Mouse (Mus musculus) retina, postnatal 1 day (tissue): ENCODE data around the gene Slc12a4.
"Not testable (repeated sequence)": the region's sequence is repeated elsewhere in the genome, so short reads cannot be mapped to it uniquely, and the experiment has no call there.

Experiments
- DNase-seq: peaks from one replicate; pipeline ENCODE4 v3.0.0-alpha.2; 2012

Slc12a4 gene

DNA sequence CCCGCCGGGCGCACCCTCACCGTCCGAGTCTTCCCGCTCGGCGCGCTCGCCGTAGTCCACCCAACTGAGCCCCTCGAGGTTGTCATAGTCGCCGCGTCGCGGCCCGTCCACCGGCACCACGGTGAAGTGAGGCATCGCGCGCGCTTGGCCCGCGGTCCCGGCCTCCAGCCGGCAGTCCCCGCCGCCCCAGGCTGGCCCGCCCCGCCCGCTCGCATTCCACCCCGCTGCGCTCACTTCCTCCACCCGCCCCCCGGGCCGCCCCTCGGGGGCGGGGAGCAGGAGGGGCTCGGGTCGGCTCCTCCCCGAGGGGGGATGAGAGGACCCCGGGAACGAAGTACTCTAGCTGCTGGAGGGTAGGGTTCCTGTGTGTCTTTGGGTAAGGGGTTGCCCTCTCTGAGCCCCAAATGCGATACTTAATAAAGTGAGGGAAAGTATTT lies at the start of gene Slc12a4:
Gene Slc12a4 (minus strand): TSS at position 193 of the 437 bp plus-strand sequence.
- peak; percentile 89 for DNase-seq

DNA sequence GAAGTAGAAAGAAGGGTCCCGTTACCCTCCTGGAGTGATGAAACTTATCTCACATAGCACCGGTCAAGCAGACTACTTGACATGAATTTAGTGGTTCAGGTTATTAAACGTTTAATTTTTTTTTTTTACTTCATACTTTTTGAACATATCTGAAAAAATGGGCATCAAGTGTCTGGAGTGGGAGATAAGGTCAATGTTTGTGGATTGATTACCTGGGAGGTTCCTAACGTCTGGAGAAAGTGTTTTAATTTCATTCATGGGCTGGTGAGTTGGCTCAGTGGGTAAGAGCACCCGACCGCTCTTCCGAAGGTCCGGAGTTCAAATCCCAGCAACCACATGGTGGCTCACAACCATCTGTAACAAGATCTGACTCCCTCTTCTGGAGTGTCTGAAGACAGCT lies 46.3 kb upstream of the Slc12a4 start:
- not testable (repeated sequence) for DNase-seq

DNA sequence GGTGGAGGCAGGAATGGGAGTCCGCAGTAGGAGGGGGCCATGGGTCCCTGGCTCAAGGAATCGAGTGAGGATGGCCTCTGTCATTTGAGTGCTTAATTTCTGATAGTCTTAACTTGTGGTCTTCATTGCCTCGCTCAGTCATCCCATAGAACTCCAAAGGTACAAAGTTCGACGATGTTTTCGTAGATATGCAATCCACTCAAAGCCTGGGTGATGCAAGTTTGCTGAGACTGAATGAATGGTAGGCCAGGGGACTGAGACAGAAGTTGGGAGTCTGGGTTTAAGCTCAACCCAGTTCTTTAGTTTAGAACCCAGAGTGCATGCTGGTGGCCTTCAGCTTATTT lies 45.7 kb upstream of the Slc12a4 start, which contains the start of gene Ddx28:
Gene Ddx28 (minus strand): TSS at position 240 of the 344 bp plus-strand sequence.
- DNase-seq: no peak

DNA sequence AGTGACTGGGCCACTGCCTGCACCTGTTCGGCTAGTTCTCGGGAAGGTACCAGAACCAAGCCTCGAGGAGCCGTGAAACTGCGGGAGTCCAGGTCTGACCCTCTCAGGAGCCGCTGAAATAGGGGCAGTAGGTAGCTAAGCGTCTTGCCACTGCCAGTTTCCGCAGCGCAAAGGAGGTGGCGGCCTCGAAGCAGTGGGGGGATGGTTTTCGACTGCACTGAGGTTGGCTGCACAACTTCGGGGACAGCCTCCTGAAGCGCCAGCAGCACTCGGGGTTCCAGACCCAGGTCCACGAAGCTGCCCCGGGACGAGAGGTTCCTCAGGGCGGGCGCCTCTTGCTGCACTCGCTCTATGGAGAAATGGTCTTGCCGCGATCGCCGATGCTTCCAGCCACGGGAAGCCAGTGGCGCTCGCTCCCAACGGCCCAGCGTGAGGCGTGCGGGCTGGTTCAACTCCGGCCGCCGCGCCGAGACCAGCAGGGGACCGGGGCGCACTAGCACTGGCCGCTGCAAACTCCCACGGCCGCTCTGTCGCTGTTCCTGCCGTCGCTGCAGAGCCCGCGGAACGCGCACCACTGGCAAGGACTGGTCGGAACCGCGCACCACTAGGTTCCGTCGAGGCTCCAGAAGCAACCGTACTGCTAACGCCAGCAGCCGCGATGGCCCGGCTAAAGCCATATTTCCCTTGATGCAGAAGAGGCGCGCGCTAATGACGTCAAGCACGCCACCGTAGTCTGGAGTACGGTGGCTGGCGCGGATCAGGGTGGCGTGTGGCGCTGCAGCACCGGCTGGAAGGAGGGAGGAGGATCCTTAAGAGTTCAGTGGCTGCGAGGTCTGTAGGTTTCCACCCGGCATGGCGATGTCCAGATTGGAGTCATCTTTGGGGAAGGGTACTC lies 45.1 kb upstream of the Slc12a4 start:
- DNase-seq: peak; percentile 97

DNA sequence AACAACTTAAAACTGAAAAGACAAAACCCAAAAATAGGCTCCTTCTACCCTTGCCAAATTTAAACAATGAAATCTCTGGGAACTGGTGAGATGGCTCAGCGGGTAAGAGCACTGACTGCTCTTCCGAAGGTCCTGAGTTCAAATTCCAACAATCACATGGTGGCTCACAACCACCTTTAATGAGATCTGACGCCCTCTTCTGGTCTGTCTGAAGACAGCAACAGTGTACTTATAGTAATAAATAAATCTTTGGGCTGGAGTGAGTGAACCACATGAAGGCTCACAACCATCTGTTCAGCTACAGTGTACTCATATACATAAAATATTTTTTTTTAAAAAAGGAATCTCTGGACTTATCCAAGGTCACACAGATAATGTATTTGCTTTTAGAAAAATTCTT lies 42.0 kb upstream of the Slc12a4 start:
- DNase-seq: not testable (repeated sequence)

DNA sequence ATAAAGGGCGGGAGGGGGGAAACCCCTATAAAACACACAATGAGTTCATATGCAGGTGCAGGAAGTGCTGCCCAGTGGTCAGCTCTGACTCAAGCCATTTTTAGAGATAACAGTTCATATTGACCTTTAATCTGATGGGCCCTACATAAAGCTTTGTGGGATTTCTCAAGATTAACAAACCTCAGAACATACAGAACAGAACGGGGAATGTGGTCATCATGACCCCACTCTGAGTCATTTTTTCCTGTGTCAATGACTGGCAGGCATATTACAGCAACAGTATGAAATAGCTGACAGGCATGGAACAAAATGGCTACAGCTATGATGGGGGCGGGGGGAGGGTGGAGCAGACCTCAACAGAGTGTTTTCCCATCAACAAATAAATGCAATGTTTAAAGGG lies 41.2 kb upstream of the Slc12a4 start:
- no peak for DNase-seq

DNA sequence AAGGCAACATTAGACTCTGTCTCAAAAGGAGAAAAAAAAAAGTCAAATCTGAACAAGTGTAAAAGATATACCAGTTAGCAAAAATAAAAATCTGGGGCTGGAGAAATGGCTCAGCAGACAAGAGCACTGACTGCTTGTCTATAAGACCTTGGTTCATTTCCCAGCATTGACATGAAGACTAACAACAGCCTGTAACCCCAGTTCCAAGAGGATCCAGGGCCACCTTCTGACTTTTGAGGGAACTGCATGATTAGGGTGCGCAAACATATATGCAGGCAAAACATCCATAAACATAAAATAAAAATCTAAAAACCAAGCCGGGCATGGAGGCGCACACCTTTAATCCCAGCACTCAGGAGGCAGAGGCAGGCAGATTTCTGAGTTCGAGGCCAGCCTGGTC lies 40.5 kb upstream of the Slc12a4 start:
- DNase-seq: peak; percentile 19

DNA sequence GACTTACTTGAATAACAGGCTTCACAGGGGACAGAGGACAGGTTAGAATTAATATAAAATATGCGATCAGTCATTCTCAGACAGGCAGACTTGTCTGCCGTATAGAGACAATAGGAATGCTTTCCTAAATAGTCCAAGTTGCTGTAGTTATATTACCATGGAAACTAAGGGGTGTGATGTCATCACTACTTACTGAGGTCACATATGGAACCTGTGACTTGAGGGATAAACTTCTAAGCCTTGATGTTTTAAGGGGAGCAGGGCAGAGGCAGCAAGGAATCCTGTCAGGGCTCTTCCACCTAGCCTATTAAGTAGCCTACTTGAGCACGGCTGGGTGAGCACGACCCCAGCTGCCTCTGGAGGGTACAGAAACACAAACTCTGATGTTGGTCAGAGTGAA lies 40.0 kb upstream of the Slc12a4 start, which contains the start of gene Dpep2nb:
Gene Dpep2nb (minus strand): TSS at position 101 of the 400 bp plus-strand sequence.
- no peak for DNase-seq

DNA sequence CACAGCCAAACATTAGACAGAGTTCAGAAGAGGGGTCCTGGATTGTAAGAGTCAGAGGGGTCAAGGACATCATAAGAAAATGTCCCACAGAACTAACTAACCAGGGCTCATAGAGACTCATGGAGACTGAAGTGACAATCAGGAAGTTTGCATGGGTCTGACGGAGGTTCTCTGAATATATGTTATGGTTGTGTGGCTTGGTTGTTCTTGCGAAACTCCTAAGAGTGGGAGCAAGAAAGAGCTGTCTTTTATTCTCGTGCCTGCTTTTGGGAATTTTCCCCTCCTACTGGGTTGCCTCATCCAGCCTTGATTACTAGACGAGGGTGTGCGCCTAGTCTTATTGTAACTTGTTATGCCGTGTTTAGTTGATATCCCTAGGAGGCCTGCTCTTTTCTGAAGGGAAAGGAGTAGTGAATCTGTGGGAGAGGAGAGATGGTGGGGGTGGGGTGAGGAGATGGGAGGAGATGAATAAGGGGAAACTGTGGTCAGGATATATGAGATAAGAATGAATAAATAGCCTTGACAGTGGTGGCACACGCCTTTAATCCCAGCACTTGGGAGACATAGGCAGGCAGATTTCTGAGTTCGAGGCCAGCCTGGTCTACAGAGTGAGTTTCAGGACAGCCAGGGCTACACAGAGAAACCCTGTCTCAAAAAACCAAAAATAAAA lies 38.8 kb upstream of the Slc12a4 start:
- DNase-seq: no peak

DNA sequence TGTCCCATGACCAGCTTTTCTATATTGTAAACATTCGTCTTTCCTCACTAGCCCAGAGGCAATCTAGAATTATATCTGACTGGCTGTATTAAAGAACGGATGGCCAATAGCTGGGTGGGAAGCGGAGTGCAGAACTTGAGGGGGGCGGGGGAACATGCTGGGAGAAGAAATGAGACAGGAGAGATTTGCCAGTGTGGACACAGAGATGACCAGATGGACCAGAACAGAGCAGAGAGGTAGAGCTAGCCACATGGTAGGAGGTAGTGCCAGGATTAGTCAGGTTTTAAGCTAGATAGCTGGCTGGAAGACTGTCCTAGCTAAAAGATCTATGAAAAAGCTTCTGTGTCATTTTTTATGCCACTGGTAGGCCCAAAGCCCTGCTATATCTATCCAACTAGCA lies 36.0 kb upstream of the Slc12a4 start:
- no peak for DNase-seq

DNA sequence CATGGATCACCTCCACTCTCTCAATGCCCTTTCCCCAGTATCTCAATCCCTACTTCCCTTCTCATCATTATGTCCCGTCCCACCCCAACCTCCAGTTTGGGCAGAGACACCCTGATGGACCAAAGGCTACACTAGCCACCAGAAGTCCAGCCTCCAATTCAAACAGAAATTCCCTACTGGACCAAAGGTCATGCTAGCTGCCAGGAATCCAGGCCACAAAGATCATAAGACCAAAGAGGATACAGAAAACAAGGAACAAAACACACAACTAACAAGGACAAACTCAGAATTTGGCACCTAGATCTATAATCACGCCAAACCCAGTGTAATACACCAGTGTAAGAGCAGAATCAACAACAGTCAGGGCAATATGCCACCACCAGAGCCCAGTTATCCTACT lies 33.1 kb upstream of the Slc12a4 start:
- no peak for DNase-seq

DNA sequence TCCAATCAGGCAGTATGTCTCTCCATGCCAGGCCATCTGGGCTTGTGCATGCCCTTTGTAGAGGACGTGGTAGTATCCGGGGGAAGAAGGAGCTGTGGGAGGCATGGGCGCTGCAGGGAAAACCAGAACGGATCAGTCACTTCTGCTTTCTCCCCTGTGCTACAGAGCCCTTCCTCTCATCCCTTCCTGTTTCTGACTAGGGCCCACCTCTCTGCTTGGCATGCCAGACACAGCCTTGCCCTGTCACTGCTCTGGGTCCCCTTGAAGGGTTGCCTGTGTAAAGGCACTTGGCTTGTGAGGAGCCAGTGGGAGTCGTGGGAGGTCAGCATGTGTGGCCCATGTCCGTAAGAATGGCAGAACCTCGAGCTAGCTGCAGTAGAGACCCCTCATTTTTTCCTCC lies 30.5 kb upstream of the Slc12a4 start:
- no peak for DNase-seq

DNA sequence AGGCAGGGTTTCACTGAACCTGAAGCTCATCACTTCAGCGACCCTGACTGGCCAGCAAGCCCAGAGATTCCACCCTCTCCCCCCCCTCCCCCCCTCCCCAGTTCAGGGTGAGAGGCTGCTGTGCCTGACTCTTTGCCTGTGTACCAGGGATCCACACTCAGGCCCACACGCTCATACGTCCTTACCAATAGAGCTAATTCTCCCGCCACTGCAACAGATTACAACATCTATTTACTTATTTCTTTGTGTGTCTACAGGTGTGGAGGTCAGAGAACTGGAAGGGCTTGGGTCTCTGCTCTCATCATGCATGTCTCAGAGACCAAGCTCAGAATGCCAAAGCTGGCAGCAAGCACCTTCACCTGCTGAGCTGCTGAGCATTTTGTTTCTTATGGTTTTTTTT lies 27.3 kb upstream of the Slc12a4 start:
- DNase-seq: no peak

DNA sequence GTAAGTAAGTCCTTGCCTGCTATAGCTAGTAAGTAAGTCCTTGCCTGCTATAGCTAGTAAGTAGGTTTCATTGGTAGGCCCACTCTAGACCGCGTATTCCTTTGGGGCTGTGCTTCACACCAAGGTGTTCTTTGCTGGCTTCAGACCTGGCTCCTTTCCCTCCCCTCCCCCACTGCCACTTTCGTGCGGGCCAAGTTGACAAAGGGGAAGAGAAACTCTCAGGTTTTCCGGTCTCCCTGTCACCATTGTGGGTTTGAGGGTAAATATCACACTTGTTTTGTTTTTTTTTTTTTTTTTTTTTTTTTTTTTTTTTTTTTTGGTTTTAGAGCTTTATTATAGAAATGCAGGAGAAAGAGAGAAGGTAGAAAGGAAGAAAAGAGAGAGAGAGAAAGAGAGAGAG lies 26.6 kb upstream of the Slc12a4 start:
- DNase-seq: no peak

DNA sequence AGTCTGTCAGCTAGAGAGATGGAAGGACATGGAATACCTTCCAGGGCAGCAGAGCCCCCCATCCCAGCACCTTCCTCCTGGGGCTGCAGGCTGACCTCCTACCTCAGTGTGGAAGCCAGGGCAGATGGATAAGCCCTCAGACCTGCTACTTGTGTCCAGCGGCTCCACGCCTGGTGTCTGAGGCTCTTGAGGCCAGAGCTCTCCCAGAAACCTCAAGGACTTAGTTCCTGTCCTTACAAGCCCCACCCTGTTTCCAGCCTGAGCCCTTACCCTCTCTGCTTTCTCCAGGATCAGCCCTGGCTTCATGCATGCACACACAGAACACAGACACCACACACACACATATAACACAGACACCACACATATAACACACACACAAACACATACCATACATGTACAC lies 25.6 kb upstream of the Slc12a4 start:
- DNase-seq: no peak

DNA sequence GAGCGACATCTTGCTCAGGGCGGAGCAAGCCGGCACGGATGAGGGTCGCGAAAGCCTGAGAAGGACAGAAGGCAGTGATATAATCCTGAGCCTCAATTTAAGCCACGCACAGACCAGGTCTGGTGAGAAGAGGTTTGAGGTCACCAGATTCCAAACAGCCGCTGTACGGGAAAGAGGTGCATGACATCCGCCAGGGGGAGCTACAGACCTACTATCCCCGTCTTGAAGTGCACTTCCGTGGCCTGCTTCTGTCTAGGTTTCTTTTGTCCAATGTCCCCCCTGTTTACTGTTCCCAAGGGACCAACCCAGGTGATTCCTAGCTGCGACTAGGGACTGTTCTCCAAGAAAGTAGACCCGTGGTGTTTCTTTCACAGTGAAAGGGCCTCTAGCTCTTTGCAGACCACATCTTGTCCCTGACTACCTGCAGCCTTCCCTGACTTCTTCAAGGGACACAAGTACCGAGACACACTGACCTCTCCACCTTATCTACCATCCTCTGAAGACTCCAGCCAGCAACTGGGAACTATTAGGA lies 25.0 kb upstream of the Slc12a4 start, which contains the start of gene Dus2:
Gene Dus2 (plus strand): TSS at position 482 of the 532 bp plus-strand sequence.
- peak; percentile 93 for DNase-seq

DNA sequence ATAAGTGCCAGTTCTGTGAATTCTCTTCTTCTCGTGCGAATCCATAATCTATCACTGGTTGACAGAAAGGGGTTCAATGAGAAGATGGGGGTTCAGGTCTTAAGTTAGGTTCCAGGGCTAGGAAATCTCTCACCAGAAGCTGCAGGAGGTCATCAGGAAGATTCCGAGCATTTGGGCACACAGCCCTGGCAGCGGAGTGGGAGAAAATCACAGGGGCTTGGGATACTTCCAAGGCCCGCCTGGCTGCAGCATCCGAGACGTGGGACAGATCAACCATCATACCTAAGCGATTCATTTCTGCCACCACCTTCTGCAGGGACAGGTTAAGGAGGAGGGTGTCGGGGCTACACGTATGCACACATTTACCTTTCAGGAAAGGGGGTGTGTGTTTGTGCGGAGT lies 22.6 kb upstream of the Slc12a4 start:
- DNase-seq: no peak

DNA sequence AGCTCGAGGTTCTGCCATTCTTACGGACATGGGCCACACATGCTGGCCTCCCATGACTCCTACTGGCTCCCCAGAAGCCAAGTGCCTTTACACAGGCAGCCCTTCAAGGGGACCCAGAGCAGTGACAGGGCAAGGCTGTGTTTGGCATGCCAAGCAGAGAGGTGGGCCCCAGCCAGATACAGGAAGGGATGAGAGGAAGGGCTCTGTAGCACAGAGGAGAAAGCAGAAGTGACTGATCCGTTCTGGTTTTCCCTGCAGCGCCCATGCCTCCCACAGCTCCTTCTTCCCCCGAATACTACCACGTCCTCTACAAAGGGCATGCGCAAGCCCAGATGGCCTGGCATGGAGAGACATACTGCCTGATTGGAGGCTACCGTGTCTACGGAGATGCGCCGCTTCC lies 17.5 kb upstream of the Slc12a4 start:
- DNase-seq: not testable (repeated sequence)

DNA sequence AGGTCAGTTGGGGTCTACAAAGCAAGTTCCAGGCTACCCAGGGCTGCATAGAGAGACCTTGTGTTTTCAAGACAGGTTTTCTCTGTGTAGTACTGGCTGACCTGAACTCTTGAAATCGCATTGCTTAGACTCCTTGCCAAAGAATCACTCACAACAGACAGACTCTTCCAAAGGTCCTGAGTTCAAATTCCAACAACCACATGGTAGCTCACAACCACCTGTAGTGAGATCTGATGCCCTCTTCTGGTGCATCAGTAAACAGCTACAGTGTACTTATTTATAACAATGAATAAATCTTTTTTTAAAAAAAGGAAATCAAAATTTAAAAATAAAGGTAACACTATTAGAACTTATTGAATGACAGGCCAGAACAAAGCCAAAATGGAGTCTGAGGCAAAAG lies 15.2 kb upstream of the Slc12a4 start:
- no peak for DNase-seq

DNA sequence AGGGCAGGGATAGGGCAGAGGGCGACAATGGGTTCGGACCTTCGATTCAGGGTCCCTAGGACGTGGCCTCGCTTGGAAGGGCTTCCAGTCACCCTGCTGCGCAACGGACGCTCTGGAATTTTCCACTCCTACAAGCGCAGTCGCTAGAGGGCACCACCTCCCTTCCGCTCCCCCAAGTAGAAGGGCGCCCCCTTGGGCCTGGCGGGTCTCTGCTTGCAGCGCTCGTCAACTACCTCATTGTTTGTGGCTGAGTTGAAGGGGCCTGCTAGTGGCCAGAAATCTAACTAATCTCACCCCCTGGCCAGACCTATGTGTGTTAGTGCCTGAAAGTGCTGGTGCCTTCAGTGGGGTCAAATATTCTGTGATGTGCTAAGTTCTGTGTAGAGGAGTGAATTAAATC lies 13.4 kb upstream of the Slc12a4 start, which contains the start of gene Dpep3:
Gene Dpep3 (minus strand): TSS at position 105 of the 400 bp plus-strand sequence.
- DNase-seq: peak; percentile 6

DNA sequence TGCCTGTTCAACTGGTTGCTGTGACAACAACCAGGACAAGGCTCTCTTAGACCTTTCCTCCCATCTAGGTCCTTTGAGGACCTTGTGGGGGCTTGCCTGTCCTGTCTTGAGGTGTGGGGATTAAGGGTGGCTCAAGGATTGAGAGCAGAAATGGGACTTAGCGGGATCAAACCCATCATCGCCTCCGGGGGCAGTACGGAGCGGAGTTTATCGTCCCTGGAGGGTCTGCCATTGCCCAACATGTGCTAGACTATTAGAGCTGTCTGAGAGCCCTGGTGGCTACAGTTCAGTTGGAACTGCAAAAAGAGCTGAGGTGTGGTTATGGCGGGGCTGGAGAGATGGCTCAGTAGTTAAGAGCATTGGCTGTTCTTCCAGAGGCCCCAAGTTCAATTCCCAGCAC lies 9.5 kb upstream of the Slc12a4 start:
- DNase-seq: peak; percentile 39

DNA sequence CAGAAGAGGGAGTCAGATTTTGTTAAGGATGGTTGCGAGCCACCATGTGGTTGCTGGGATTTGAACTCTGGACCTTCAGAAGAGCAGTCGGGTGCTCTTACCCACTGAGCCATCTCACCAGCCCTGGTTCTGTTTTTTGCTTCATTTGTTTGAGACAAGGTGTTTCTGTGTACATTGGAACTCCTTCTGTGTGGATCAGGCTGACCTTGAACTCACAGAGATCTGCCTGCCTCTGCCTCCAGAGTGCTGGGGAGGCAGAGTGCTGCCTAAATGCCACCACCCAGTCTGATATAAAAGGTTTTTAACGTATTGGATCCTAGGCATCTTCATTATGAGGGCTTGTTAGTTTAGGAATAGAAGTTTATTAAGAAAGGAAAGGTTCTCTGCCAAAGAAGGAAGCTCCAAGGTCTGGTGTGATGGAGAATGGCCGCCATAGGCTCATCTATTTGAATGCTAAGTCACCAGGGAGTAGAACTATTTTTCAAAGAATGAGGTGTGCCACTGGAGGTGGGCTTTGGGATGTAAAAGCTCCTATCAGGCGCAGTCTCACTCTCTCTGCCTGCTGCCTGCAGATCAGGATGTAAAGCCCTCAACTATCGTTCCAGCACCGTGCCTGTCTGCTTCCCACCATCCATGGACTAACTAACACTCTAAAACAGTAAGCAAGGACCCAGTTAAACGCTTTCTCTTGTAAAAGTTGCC lies 5.3 kb upstream of the Slc12a4 start:
- no peak for DNase-seq

DNA sequence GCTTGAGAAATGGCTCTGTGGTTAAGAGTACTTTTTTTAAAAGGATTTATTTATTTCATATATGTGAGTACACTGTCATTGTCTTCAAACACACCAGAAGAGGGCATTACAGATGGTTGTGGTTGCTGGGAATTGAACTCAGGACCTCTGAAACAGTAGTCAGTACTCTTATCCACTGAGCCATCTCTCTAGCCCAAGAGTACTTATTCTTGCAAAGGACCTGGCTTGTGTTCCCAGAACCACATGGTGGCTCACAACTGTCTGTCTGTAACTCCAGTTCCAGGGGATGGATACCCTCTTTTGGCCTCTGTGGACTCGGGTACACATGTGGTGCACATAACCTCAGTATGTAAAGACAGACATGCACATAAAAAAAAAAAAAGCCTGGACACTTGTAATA lies 3.5 kb upstream of the Slc12a4 start:
- no peak for DNase-seq
